Mouse (Mus musculus) intestine, embryonic 16.5 days (tissue): ENCODE results near the gene Tbc1d25. TPM values are rescaled to one million over a fixed set of nuclear protein-coding genes. Genes with fewer than 3 reads are reported as not detected.

ENCODE experiments used
- ATAC-seq: fragments of 200-750 bp; cut with Nextera tagmentation; 2 replicates; pipeline ENCODE4 v1.8.0; 2017; ENCODE audit warnings: moderate TSS enrichment, moderate library complexity
- H3K27ac ChIP-seq: fragments of 300-500 bp; sonication (generic); 2 replicates; pipeline ENCODE4 v1.5.1; 2014; ENCODE audit warnings: mild to moderate bottlenecking, low read length
- H3K27me3 ChIP-seq: fragments of 300-500 bp; sonication (generic); replicated peaks from 2 replicates; pipeline ENCODE4 v1.6.1; 2014; ENCODE audit warnings: low read length, control low read depth, mixed read lengths; ENCODE audit not compliant: control insufficient read depth, insufficient read depth
- H3K36me3 ChIP-seq: fragments of 300-500 bp; sonication (generic); 2 replicates; pipeline ENCODE4 v1.6.1; 2014; ENCODE audit warnings: low read length, control low read depth; ENCODE audit not compliant: control insufficient read depth, insufficient read depth
- H3K4me1 ChIP-seq: fragments of 300-500 bp; sonication (generic); 2 replicates; pipeline ENCODE4 v1.6.1; 2014; ENCODE audit warnings: low read length, control low read depth, mixed read lengths; ENCODE audit not compliant: control insufficient read depth, insufficient read depth
- H3K4me2 ChIP-seq: fragments of 300-500 bp; sonication (generic); 2 replicates; pipeline ENCODE4 v1.6.1; 2014; ENCODE audit warnings: low read depth, low read length, control low read depth
- H3K4me3 ChIP-seq: fragments of 300-500 bp; sonication (generic); 2 replicates; pipeline ENCODE4 v1.5.1; 2014; ENCODE audit warnings: mild to moderate bottlenecking, low read length
- H3K9ac ChIP-seq: fragments of 300-500 bp; sonication (generic); 2 replicates; pipeline ENCODE4 v1.6.1; 2014; ENCODE audit warnings: low read depth, low read length
- H3K9me3 ChIP-seq: fragments of 300-500 bp; sonication (generic); 2 replicates; pipeline ENCODE4 v1.6.1; 2016; ENCODE audit warnings: low read length, control low read depth; ENCODE audit not compliant: control insufficient read depth
- WGBS: fragments of 180-500 bp; shearing (Covaris S2); extraction: QIAGEN DNeasy Blood & Tissue Kit; methylation state at CpG from one replicate; pipeline ENCODE4 v1.1.7; 2014; 5-methylcytosine and 5-hydroxymethylcytosine counted together
- polyA plus RNA-seq: library from polyadenylated mRNA; unstranded; fragments of >200 nt; fragmentation: Nextera tagmentation; extraction: Ambion mirVana; gene quantifications from 2 replicates; pipeline ENCODE4 v1.2.1, GENCODE M21; 2015

Tbc1d25 gene
- polyA plus RNA-seq, 1 experiment from 2014 or later = 10.0 TPM

GRCm38 (mm10) chrX:8143750-8144149, 32.2 kb downstream of the Tbc1d25 start:
- WGBS = 68% methylated on average over 7 of the region's 7 CpGs
- peak overlapping the region; percentile 64 for H3K4me2 ChIP-seq
- ATAC-seq = no peak
- peak overlapping the region; percentile 67 for H3K4me3 ChIP-seq
- H3K4me1 ChIP-seq = peaks cover 6% of the 10 kb centered on the region
- no peaks in the 10 kb centered on the region for H3K9me3 ChIP-seq
- H3K27me3 ChIP-seq = no peaks in the 10 kb centered on the region
- H3K27ac ChIP-seq = no peak overlapping the region
- no peaks in the 10 kb centered on the region for H3K36me3 ChIP-seq
- H3K9ac ChIP-seq = peak overlapping the region; percentile 81

- Histone ChIP-seq H3K4me3 (no peak overlapping the region), H3K4me2 (0 out of 2 replicates have a peak overlapping the region, but pooled peaks have one; percentile 1), H3K4me1 (peaks cover 6% of the 10 kb centered on the region), H3K9ac (no peak overlapping the region), H3K27ac (no peak overlapping the region), H3K27me3 (no peaks in the 10 kb centered on the region), H3K36me3 (no peaks in the 10 kb centered on the region), H3K9me3 (no peaks in the 10 kb centered on the region)
- ATAC-seq = no peak
- WGBS = 83% methylated on average over 7 of the region's 7 CpGs
Observed at GRCm38 (mm10) chrX:8142948-8143347, 33.0 kb downstream of the Tbc1d25 start.

DNA sequence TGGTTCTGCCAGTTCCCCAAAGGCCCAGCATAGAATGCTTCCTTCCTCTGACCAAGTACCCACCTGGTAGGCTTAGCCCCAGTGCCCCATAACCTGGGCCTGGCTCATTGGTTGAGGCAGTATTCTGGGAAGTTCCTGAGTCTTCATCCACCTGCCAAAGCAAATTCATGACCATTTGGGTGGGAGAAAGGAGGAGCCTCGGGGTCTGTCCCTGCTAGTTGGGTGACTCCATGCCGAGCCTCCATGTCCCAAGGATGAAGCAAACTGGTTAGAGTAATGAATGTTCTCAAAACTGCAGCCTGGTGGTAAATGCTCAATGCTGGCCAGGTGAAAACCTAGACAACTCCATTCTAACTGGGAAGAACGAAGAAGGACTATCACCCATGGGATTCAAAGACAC, 34.9 kb downstream of the Tbc1d25 start:
- Histone ChIP-seq H3K4me3 (no peak overlapping the region), H3K4me2 (no peak overlapping the region), H3K9ac (no peak overlapping the region), H3K4me1 (peaks cover 6% of the 10 kb centered on the region), H3K9me3 (no peaks in the 10 kb centered on the region), H3K36me3 (no peaks in the 10 kb centered on the region), H3K27me3 (no peaks in the 10 kb centered on the region), H3K27ac (no peak overlapping the region)
- 80% methylated on average over 3 of the region's 3 CpGs for WGBS
- no peak for ATAC-seq

DNA sequence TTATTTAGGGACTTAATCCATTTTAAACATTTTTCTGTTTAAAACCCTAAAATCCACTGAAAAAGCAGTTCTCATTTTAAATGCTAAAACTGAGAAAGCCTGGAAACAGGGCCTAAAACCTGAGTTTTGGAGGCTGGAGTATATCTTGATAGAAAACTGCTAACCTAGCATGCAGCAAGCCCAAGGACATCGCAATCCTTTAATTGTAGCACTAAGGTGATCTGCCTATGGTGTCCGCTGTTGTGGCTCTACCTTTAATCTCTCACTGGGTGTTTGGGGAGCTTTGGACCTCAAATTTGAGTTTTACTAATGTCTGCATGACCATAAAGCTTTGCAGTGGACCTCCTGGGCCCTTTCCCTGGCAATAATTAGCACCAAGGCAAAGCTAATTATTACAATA, 35.5 kb downstream of the Tbc1d25 start:
- H3K4me3 ChIP-seq = no peak overlapping the region
- H3K9me3 ChIP-seq = no peaks in the 10 kb centered on the region
- no peak overlapping the region for H3K9ac ChIP-seq
- no peak overlapping the region for H3K27ac ChIP-seq
- ATAC-seq = no peak
- peaks cover 6% of the 10 kb centered on the region for H3K4me1 ChIP-seq
- H3K4me2 ChIP-seq = no peak overlapping the region
- WGBS = 89% methylated on average over 2 of the region's 2 CpGs
- no peaks in the 10 kb centered on the region for H3K36me3 ChIP-seq
- no peaks in the 10 kb centered on the region for H3K27me3 ChIP-seq

GRCm38 (mm10) chrX:8139480-8139879, 36.5 kb downstream of the Tbc1d25 start:
- Histone ChIP-seq H3K36me3 (no peaks in the 10 kb centered on the region), H3K27ac (no peak overlapping the region), H3K9me3 (no peaks in the 10 kb centered on the region), H3K9ac (no peak overlapping the region), H3K27me3 (no peaks in the 10 kb centered on the region), H3K4me2 (no peak overlapping the region), H3K4me3 (no peak overlapping the region), H3K4me1 (peaks cover 6% of the 10 kb centered on the region)
- ATAC-seq = no peak
- 50% methylated on average over 1 of the region's 1 CpGs for WGBS

- 49% methylated on average over 2 of the region's 2 CpGs for WGBS
- no peaks in the 10 kb centered on the region for H3K36me3 ChIP-seq
- no peak overlapping the region for H3K4me2 ChIP-seq
- no peak for ATAC-seq
- H3K4me1 ChIP-seq = no peaks in the 10 kb centered on the region
- no peak overlapping the region for H3K4me3 ChIP-seq
- no peaks in the 10 kb centered on the region for H3K9me3 ChIP-seq
- H3K27ac ChIP-seq = no peak overlapping the region
- H3K9ac ChIP-seq = no peak overlapping the region
- no peaks in the 10 kb centered on the region for H3K27me3 ChIP-seq
Observed at GRCm38 (mm10) chrX:8135886-8136285, 40.1 kb downstream of the Tbc1d25 start.

GRCm38 (mm10) chrX:8132017-8132976, 43.7 kb downstream of the Tbc1d25 start, which contains the start of gene Wdr13:
Gene Wdr13, minus strand, starts transcription at chrX:8132892.
- H3K4me2 ChIP-seq = peak within 1 kb of the TSS; percentile 48
- ATAC-seq = peak; percentile 93
- H3K4me1 ChIP-seq = no peaks in the 10 kb centered on the region
- peak within 1 kb of the TSS; percentile 77 for H3K9ac ChIP-seq
- H3K36me3 ChIP-seq = peaks cover 4% of the 10 kb centered on the region; the same call in 1 of the 2 replicates
- H3K4me3 ChIP-seq = peak within 1 kb of the TSS; percentile 64
- H3K27ac ChIP-seq = peak within 1 kb of the TSS; percentile 98
- no peaks in the 10 kb centered on the region for H3K27me3 ChIP-seq
- H3K9me3 ChIP-seq = no peaks in the 10 kb centered on the region
- 18% methylated on average over 39 of the region's 40 CpGs for WGBS

GRCm38 (mm10) chrX:8131393-8131792, 44.6 kb downstream of the Tbc1d25 start:
- peak overlapping the region; percentile 48 for H3K4me2 ChIP-seq
- no peaks in the 10 kb centered on the region for H3K27me3 ChIP-seq
- no peaks in the 10 kb centered on the region for H3K9me3 ChIP-seq
- H3K27ac ChIP-seq = peak overlapping the region; percentile 98; the same call in 1 of the 2 replicates
- no peak for ATAC-seq
- peak overlapping the region; percentile 64 for H3K4me3 ChIP-seq
- H3K9ac ChIP-seq = 0 out of 2 replicates have a peak overlapping the region, but pooled peaks have one; percentile 24
- 89% methylated on average over 17 of the region's 17 CpGs for WGBS
- peaks cover 4% of the 10 kb centered on the region; the same call in 1 of the 2 replicates for H3K36me3 ChIP-seq
- no peaks in the 10 kb centered on the region for H3K4me1 ChIP-seq

DNA sequence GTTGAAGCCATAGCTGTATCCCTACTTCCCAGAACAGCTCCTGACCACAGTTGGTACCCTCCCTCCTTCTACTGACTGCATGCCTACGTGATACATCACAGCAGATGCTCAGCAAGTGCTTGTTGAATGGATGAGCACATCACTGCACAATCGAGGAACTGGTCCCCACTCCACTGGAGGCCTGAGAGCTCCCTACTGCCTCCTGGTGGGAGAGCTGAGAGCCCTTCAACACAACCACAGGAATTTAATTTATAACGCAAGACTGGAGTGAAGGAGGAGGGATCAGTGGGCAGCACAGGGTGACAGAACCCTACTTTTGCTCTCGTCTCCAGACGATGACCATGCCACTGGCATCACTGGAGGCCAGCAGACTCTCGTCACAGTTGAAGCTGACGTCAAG, 50.7 kb downstream of the Tbc1d25 start:
- no peaks in the 10 kb centered on the region for H3K27me3 ChIP-seq
- ATAC-seq = no peak
- no peak overlapping the region for H3K4me3 ChIP-seq
- H3K4me2 ChIP-seq = no peak overlapping the region
- H3K9me3 ChIP-seq = no peaks in the 10 kb centered on the region
- no peak overlapping the region for H3K27ac ChIP-seq
- 86% methylated on average over 7 of the region's 7 CpGs for WGBS
- no peaks in the 10 kb centered on the region for H3K4me1 ChIP-seq
- H3K9ac ChIP-seq = no peak overlapping the region
- H3K36me3 ChIP-seq = peaks cover 4% of the 10 kb centered on the region; the same call in 1 of the 2 replicates
